Mouse (Mus musculus) cortical plate, adult 2 months (tissue): Measurements from ENCODE around the gene Dnph1.

Source experiments
- CTCF ChIP-seq: fragments of 200-500 bp; IDR thresholded peaks from 2 replicates; pipeline ENCODE4 v1.5.1; 2011; ENCODE audit warnings: mild to moderate bottlenecking, control low read depth, low read length; ENCODE audit not compliant: insufficient read depth; ENCODE audit errors: extremely low read depth
- POLR2A ChIP-seq: fragments of 200-500 bp; IDR thresholded peaks from 2 replicates; pipeline ENCODE4 v1.6.1; 2011; ENCODE audit warnings: mild to moderate bottlenecking, low read length, control low read depth; ENCODE audit not compliant: insufficient read depth; ENCODE audit errors: extremely low read depth

GRCm38 (mm10) chr17:46496623-46497434, at the start of gene Dnph1:
- TF ChIP-seq CTCF, result no peak
- peak; percentile 61; the same call in 1 of the 2 replicates for TF ChIP-seq POLR2A
